Mouse (Mus musculus): ENCODE results near the gene Ptprm.

DNA sequence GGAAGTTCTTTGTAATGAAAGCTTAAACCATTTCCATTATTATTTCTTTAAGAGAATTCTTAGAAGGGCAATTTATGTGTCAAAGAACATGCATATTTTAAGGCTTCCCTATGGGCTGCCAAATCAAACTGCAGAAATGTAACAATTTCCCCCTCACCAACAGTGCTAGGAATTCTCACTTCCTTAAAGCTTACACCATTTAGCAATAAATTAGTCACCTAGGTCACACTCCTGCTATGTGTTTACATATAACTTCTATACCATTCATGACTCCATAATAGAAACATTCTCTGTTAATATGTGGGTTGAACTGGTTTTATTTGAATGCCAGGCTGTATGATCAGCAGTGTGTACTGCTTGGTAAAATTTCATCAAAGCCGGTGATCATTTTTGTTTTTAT is 29.4 kb upstream of the Ptprm start:
- TF ChIP-seq CTCF (IDR thresholded peaks at IDR 0.05; ENCODE audit: insufficient read depth, low read depth, low read length) = no peak
- no peak for TF ChIP-seq POLR2A (IDR thresholded peaks at IDR 0.05; ENCODE audit: insufficient read depth, low read depth, low read length)
